Mouse (Mus musculus) thymus, adult 2 months (tissue): Measurements from ENCODE around the gene Btbd10.

Experiments used
- CTCF ChIP-seq: fragments of 200-500 bp; IDR thresholded peaks from 2 replicates; pipeline ENCODE4 v1.5.1; 2012; ENCODE audit warnings: mild to moderate bottlenecking, control low read depth, low read length, moderate library complexity, borderline replicate concordance; ENCODE audit not compliant: control insufficient read depth, poor library complexity, insufficient read depth; ENCODE audit errors: extremely low read depth
- POLR2A ChIP-seq: fragments of 200-500 bp; IDR thresholded peaks from 2 replicates; pipeline ENCODE4 v1.6.1; 2012; ENCODE audit warnings: mild to moderate bottlenecking, low read length, control low read depth, moderate library complexity; ENCODE audit not compliant: control insufficient read depth, poor library complexity, insufficient read depth; ENCODE audit errors: extremely low read depth

DNA sequence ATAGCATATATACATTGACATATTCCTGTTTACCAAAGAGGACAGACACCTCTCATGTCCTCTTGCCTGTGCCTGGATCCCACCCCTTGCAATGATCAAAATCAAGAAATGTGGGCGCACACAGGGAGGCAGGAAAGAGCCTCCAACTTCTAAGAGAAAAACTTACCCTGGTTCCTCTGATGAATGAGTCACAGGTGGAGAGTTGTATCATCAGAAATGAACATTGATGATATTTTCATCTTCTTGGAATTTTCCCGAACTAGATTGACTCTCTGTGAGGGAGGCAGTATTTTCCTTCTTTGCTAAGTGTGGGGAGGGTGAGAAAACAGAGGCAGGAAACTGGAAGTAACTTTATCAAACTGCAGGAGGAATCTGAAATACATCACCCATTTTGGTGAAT, 83.8 kb downstream of the Btbd10 start:
- TF ChIP-seq CTCF (no peak), POLR2A (no peak)
